Mouse (Mus musculus) megakaryocyte, adult 5-6 weeks (primary cell): ENCODE data around the gene Spata7. TPM values are rescaled to one million over a fixed set of nuclear protein-coding genes. Genes with fewer than 3 reads are reported as not detected.
"Not testable (repeated sequence)": the region's sequence is repeated elsewhere in the genome, so short reads cannot be mapped to it uniquely, and the experiment has no call there.

Experiments used
- ATAC-seq: 2 replicates; pipeline ENCODE4 v1.8.0; 2016; ENCODE audit warnings: mild to moderate bottlenecking, inconsistent platforms; ENCODE audit not compliant: poor library complexity, severe bottlenecking
- total RNA-seq, 2 experiments: library from RNA; stranded (forward) in 1 of 2; stranded (reverse) in 1 of 2; fragments of 153-499, 151-499 nt in 1 of 2; fragments of 221-1000, 200-1000 nt in 1 of 2; gene quantifications; 2 replicates each; pipeline versions ENCODE4 v1.2.3 to v1.2.4; 2015 to 2017

Gene Spata7
- total RNA-seq (2015) (1.9 and 3.4 TPM in 2 replicates), total RNA-seq (2017) (2.0 and 3.2 TPM in 2 replicates)

GRCm38 (mm10) chr12:98627392-98628259 lies at the start of gene Spata7:
Gene Spata7, plus strand, starts transcription at chr12:98628157.
- ATAC-seq, result peak; percentile 99

- no peak for ATAC-seq
Measured at GRCm38 (mm10) chr12:98585302-98585701, 42.7 kb upstream of the Spata7 start.

GRCm38 (mm10) chr12:98588573-98588972 lies 39.4 kb upstream of the Spata7 start:
- no peak for ATAC-seq

GRCm38 (mm10) chr12:98591016-98591415 lies 36.9 kb upstream of the Spata7 start:
- no peak for ATAC-seq

GRCm38 (mm10) chr12:98600861-98601260 lies 27.1 kb upstream of the Spata7 start:
- ATAC-seq, result no peak

- ATAC-seq, result no peak
Measured at GRCm38 (mm10) chr12:98602114-98602513, 25.8 kb upstream of the Spata7 start.

- no peak for ATAC-seq
Measured at GRCm38 (mm10) chr12:98605264-98605663, 22.7 kb upstream of the Spata7 start.

- peak; percentile 100 for ATAC-seq
Measured at GRCm38 (mm10) chr12:98606595-98607290, 21.2 kb upstream of the Spata7 start.

GRCm38 (mm10) chr12:98610341-98610740 lies 17.6 kb upstream of the Spata7 start:
- no peak for ATAC-seq

- no peak for ATAC-seq
Measured at GRCm38 (mm10) chr12:98614910-98615508, 12.9 kb upstream of the Spata7 start.

- no peak; the same call in 1 of the 2 replicates for ATAC-seq
Measured at GRCm38 (mm10) chr12:98615746-98616145, 12.2 kb upstream of the Spata7 start.

- ATAC-seq, result no peak
Measured at GRCm38 (mm10) chr12:98619496-98619895, 8.5 kb upstream of the Spata7 start.

- ATAC-seq, result not testable (repeated sequence)
Measured at GRCm38 (mm10) chr12:98620922-98621321, 7.0 kb upstream of the Spata7 start.

- not testable (repeated sequence) for ATAC-seq
Measured at GRCm38 (mm10) chr12:98623266-98623665, 4.7 kb upstream of the Spata7 start.

- ATAC-seq, result peak; percentile 75; the same call in 1 of the 2 replicates
Measured at GRCm38 (mm10) chr12:98628260-98628970, 458 bp downstream of the Spata7 start.

GRCm38 (mm10) chr12:98644852-98645251 lies 16.9 kb downstream of the Spata7 start:
- no peak for ATAC-seq

- ATAC-seq, result no peak
Measured at GRCm38 (mm10) chr12:98656873-98657272, 28.9 kb downstream of the Spata7 start.

- ATAC-seq, result no peak
Measured at GRCm38 (mm10) chr12:98662617-98663016, 34.7 kb downstream of the Spata7 start.

GRCm38 (mm10) chr12:98668132-98668814 lies 40.3 kb downstream of the Spata7 start:
- no peak for ATAC-seq

- no peak for ATAC-seq
Measured at GRCm38 (mm10) chr12:98669086-98669485, 41.1 kb downstream of the Spata7 start.
